Mouse (Mus musculus) bone marrow macrophage, adult 2 months (primary cell): ENCODE results near the gene Ppp1r16b.

Experiments
- CTCF ChIP-seq: IDR thresholded peaks from 2 replicates; pipeline ENCODE4 v1.5.1; 2012; ENCODE audit warnings: low read depth, mild to moderate bottlenecking, low read length, moderate library complexity
- POLR2A ChIP-seq: IDR thresholded peaks from 2 replicates; pipeline ENCODE4 v1.6.1; 2012; ENCODE audit warnings: mild to moderate bottlenecking, low read depth, low read length, borderline replicate concordance

DNA sequence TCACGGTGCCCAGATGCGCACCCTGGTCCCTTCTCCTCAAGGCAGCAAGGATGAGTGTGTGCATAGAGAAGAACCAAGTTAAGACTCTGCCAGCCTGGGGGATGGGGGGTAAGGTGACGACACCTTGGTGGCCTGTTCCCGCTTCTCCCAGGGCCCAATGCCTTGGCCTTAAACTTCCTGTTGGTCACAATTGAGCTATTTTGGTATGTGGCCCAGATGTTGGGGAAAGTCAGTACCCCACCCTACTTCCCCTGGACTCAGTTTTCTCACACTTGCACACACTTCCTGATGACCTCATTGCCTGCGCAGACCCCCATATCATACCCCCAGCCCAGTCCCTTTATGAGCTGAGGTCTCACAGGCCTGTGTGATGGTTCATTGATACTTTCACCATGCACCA is 23.9 kb downstream of the Ppp1r16b start:
- TF ChIP-seq CTCF (no peak), POLR2A (no peak)
